Mouse (Mus musculus) heart, postnatal 36 days (tissue): ENCODE measurements around the gene Cst7. TPM values are rescaled to one million over a fixed set of nuclear protein-coding genes. Genes with fewer than 3 reads are reported as not detected.

Experiments
- DNase-seq, 2 experiments: peaks; one replicate each; pipeline ENCODE4 v3.0.0; 2021 to 2022
- intact Hi-C: fragments of 180-260 bp; cut with DNase I; formaldehyde crosslinking; loops from one replicate; pipeline ENCODE4 v1.15.1; 2025
- total RNA-seq, 2 experiments: library from RNA; stranded (reverse); gene quantifications; 2 replicates each; pipeline ENCODE4 v1.2.3; 2021

The Cst7 gene
- total RNA-seq, 2 experiments from 2014 or later, result not detected

GRCm38 (mm10) chr2:150623957-150624356 lies 53.7 kb downstream of the Cst7 start:
- no peak for DNase-seq

DNA sequence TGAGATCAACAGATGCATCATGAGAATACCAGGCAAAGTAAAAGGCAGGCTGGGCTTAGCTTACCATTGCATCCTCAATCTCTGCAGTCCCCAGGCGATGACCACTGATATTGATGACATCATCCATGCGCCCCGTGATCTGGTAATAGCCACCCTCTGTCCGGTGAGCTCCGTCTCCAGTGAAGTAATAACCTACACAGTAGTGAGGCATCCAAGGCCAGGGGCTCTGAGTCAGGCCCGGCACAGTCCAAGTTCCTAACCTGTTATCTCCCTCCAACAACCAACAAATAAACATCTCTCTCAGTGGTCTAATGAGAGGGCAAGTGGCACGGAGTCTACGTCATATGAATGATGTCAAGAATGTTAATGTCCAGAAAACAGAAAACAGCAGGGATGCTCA lies 54.7 kb downstream of the Cst7 start:
- no peak for DNase-seq
- intact Hi-C loops, result no loop called here

More at GRCm38 (mm10) chr2:150623957-150624356, 53.7 kb downstream of the Cst7 start:
- intact Hi-C loops, result no loop called here

- no peak for DNase-seq
- intact Hi-C loops, result no loop called here
These were observed 56.9 kb downstream of the Cst7 start for GRCm38 (mm10) chr2:150627140-150627539.

Other genes with a start within 250 kb of the Cst7 start
- gene Gm10130, start 246.7 kb upstream of the Cst7 start, total RNA-seq, result 1 to 10 TPM in 1 of 2 experiments, not detected in 1; 2.2 TPM
- gene 3300002I08Rik, start 207.7 kb upstream of the Cst7 start, total RNA-seq, result 1 to 10 TPM; 1.7 to 2.9 TPM
- 1 to 10 TPM; 5.4 to 6.7 TPM for gene Zfp442, start 118.9 kb upstream of the Cst7 start, total RNA-seq
- gene Zfp345, start 85.3 kb upstream of the Cst7 start, total RNA-seq, result under 1 TPM in 1 of 2 experiments, not detected in 1; 0.17 TPM
- gene Apmap, start 38.2 kb downstream of the Cst7 start, total RNA-seq, result 10 to 100 TPM; 48.8 to 54.6 TPM
- 100 to 1,000 TPM; 257 to 310 TPM for gene Acss1, start 98.1 kb downstream of the Cst7 start, total RNA-seq
- gene Vsx1, start 118.9 kb downstream of the Cst7 start, total RNA-seq, result not detected
- 10 to 100 TPM; 14.3 to 16.0 TPM for gene Entpd6, start 178.6 kb downstream of the Cst7 start, total RNA-seq
- 100 to 1,000 TPM; 559 to 572 TPM for gene Pygb, start 216.3 kb downstream of the Cst7 start, total RNA-seq